Mouse (Mus musculus): ENCODE data around the gene Ppt2. TPM values are rescaled to one million over a fixed set of nuclear protein-coding genes. Genes with fewer than 3 reads are reported as not detected.

The Ppt2 gene
- polyA plus RNA-seq, 1 experiment from 2014 or later = 23.8 TPM

DNA sequence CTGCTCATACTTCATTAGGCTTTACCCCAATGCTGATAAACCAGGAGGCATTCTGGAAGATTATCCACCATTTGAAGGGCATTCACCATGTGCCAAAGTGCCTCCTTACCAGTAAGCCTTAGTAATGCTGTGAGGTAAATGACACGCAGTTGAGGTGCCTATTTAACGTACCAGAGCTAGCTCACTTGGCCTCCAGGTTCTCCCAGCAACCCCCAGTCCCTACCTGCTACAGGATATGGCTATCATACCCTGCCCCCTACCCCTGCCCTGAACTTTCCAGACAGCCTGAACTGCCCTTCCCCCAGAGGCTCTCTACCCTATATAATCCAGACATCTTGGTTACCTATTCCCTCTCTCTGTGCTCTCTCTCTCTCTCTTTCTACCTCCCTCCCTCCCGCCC, 39.5 kb downstream of the Ppt2 start:
- H3K4me3 ChIP-seq = no peak overlapping the region
- no peak overlapping the region for H3K4me2 ChIP-seq (replicated peaks)
- H3K27me3 ChIP-seq = no peaks in the 10 kb centered on the region
- ATAC-seq (ENCODE audit: low FRiP score, low read depth) = no peak
- H3K27ac ChIP-seq (replicated peaks) = no peak overlapping the region
- WGBS = 73% methylated on average over 3 of the region's 3 CpGs
- H3K9ac ChIP-seq (replicated peaks) = no peak overlapping the region
- H3K9me3 ChIP-seq = no peaks in the 10 kb centered on the region
- no peaks in the 10 kb centered on the region for H3K36me3 ChIP-seq
- H3K4me1 ChIP-seq = peaks cover 63% of the 10 kb centered on the region

DNA sequence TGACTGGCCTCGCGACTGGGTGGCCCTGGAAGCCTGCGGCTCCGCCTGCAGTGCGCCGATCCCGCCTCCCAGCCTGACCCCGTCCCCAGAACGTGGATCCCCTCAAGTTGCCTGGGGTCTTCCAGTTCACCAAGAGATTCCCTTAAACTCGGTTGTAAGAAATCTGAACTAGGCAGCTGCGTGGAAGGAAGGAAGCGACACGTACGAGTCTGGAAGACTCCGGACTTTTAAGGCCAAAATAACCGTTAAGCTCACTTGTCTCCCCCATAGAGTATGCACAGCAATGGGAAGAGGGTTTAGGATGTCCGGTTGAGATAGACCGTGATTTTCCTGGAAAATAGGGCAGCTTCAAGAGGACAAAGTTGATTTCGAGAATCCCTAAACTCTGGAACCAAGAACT, 40.5 kb downstream of the Ppt2 start:
- Histone ChIP-seq H3K4me1 (peaks cover 54% of the 10 kb centered on the region), H3K4me2 (replicated peaks) (peak overlapping the region; percentile 72), H3K36me3 (no peaks in the 10 kb centered on the region), H3K9ac (replicated peaks) (peak overlapping the region; percentile 87), H3K27me3 (no peaks in the 10 kb centered on the region), H3K4me3 (peak overlapping the region; percentile 77), H3K9me3 (no peaks in the 10 kb centered on the region), H3K27ac (replicated peaks) (peak overlapping the region; percentile 99)
- WGBS = 5% methylated on average over 19 of the region's 19 CpGs
- ATAC-seq (ENCODE audit: low FRiP score, low read depth) = no peak

DNA sequence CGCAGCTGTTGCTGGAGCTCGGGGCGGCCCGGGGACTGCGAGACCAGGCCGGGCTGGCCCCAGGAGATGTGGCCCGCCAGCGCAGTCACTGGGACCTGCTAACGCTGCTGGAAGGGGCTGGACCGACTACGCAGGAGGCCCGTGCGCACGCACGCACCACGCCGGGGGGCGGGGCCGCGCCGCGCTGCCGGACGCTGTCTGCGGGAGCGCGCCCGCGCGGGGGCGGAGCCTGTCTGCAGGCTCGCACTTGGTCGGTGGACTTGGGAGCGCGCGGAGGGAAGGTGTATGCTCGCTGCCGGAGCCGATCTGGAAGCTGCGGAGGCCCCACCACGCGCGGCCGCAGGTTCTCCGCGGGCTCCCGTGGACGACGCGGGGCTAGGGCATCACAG, 40.9 kb downstream of the Ppt2 start:
- Histone ChIP-seq H3K4me1 (peaks cover 51% of the 10 kb centered on the region), H3K36me3 (no peaks in the 10 kb centered on the region), H3K9me3 (no peaks in the 10 kb centered on the region), H3K4me2 (replicated peaks) (peak overlapping the region; percentile 72), H3K27me3 (no peaks in the 10 kb centered on the region), H3K27ac (replicated peaks) (peak overlapping the region; percentile 99), H3K9ac (replicated peaks) (peak overlapping the region; percentile 87), H3K4me3 (peak overlapping the region; percentile 77)
- ATAC-seq (ENCODE audit: low FRiP score, low read depth) = peak; percentile 83
- WGBS = 1% methylated on average over 46 of the region's 50 CpGs

- Histone ChIP-seq H3K9me3 (no peaks in the 10 kb centered on the region), H3K36me3 (no peaks in the 10 kb centered on the region), H3K4me3 (peak overlapping the region; percentile 77), H3K9ac (replicated peaks) (peak overlapping the region; percentile 87), H3K27me3 (no peaks in the 10 kb centered on the region), H3K4me1 (peaks cover 51% of the 10 kb centered on the region), H3K27ac (replicated peaks) (peak overlapping the region; percentile 99), H3K4me2 (replicated peaks) (peak overlapping the region; percentile 72)
- ATAC-seq (ENCODE audit: low FRiP score, low read depth) = peak; percentile 81
- under 1% methylated on average over 38 of the region's 38 CpGs for WGBS
Observed at GRCm38 (mm10) chr17:34586796-34587422, 41.4 kb downstream of the Ppt2 start.

DNA sequence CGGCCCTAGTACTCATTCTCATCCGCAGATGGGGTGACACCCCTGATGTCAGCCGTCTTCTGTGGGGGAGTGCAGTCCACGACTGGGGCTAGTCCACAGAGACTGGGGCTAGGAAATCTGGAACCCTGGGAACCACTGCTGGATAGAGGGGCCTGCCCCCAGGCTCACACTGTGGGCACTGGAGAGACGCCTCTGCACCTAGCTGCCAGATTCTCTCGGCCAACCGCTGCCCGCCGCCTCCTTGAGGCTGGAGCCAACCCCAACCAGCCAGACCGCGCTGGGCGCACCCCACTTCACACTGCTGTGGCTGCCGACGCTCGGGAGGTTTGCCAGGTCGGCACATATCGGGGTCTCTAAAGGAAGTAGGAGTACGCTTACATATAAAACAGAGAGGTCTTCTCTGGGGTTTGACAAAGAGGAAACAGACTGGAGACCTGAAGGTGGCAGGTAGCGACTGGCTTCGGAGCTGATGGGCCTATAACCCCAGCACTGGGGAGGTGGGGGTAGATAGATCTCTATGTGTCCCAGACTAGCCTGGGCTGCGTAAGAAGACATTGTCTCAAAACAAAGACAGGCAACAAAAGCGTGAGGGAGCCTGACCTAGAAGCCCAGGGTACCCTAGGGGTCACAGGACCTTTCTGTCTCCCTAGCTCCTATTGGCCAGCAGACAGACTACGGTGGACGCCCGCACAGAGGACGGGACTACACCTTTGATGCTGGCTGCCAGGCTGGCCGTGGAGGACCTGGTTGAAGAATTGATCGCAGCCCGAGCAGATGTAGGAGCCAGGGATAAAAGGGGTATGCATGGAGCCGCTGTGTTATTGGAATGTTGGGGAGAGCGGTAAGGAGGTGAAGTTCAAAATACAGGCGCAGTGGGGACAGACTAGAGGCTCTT, 42.2 kb downstream of the Ppt2 start:
- Histone ChIP-seq H3K4me1 (peaks cover 45% of the 10 kb centered on the region), H3K27ac (replicated peaks) (peak overlapping the region; percentile 99), H3K27me3 (no peaks in the 10 kb centered on the region), H3K4me2 (replicated peaks) (peak overlapping the region; percentile 72), H3K9ac (replicated peaks) (peak overlapping the region; percentile 87), H3K9me3 (no peaks in the 10 kb centered on the region), H3K4me3 (peak overlapping the region; percentile 77), H3K36me3 (no peaks in the 10 kb centered on the region)
- WGBS = 15% methylated on average over 32 of the region's 32 CpGs
- peak; percentile 36 for ATAC-seq (ENCODE audit: low FRiP score, low read depth)

- peak overlapping the region; percentile 87; the same call in 1 of the 2 replicates for H3K9ac ChIP-seq (replicated peaks)
- no peak for ATAC-seq (ENCODE audit: low FRiP score, low read depth)
- no peak overlapping the region for H3K4me3 ChIP-seq
- peaks cover 35% of the 10 kb centered on the region for H3K4me1 ChIP-seq
- H3K36me3 ChIP-seq = no peaks in the 10 kb centered on the region
- no peaks in the 10 kb centered on the region for H3K9me3 ChIP-seq
- H3K27me3 ChIP-seq = no peaks in the 10 kb centered on the region
- WGBS = 88% methylated on average over 8 of the region's 8 CpGs
- no peak overlapping the region; the same call in 1 of the 2 replicates for H3K27ac ChIP-seq (replicated peaks)
- no peak overlapping the region for H3K4me2 ChIP-seq (replicated peaks)
Observed at GRCm38 (mm10) chr17:34585121-34585520, 43.2 kb downstream of the Ppt2 start.

- Histone ChIP-seq H3K27me3 (no peaks in the 10 kb centered on the region), H3K9me3 (no peaks in the 10 kb centered on the region), H3K4me3 (no peak overlapping the region), H3K36me3 (no peaks in the 10 kb centered on the region), H3K27ac (replicated peaks) (0 out of 2 replicates have a peak overlapping the region, but pooled peaks have one; percentile 6), H3K9ac (replicated peaks) (no peak overlapping the region), H3K4me2 (replicated peaks) (no peak overlapping the region), H3K4me1 (peaks cover 22% of the 10 kb centered on the region)
- ATAC-seq (ENCODE audit: low FRiP score, low read depth) = no peak
- 83% methylated on average over 8 of the region's 8 CpGs for whole genome bisulfite sequencing
Observed at GRCm38 (mm10) chr17:34583819-34584218, 44.5 kb downstream of the Ppt2 start.

GRCm38 (mm10) chr17:34583397-34583796, 44.9 kb downstream of the Ppt2 start:
- peaks cover 17% of the 10 kb centered on the region for H3K4me1 ChIP-seq
- H3K27me3 ChIP-seq = no peaks in the 10 kb centered on the region
- 0 out of 2 replicates have a peak overlapping the region, but pooled peaks have one; percentile 6 for H3K27ac ChIP-seq (replicated peaks)
- H3K9me3 ChIP-seq = no peaks in the 10 kb centered on the region
- no peaks in the 10 kb centered on the region for H3K36me3 ChIP-seq
- no peak for ATAC-seq (ENCODE audit: low FRiP score, low read depth)
- 64% methylated on average over 7 of the region's 7 CpGs for WGBS
- no peak overlapping the region for H3K4me3 ChIP-seq
- no peak overlapping the region for H3K4me2 ChIP-seq (replicated peaks)
- no peak overlapping the region for H3K9ac ChIP-seq (replicated peaks)

GRCm38 (mm10) chr17:34582528-34582927, 45.8 kb downstream of the Ppt2 start:
- no peak overlapping the region for H3K9ac ChIP-seq (replicated peaks)
- no peaks in the 10 kb centered on the region for H3K9me3 ChIP-seq
- no peak for ATAC-seq (ENCODE audit: low FRiP score, low read depth)
- H3K36me3 ChIP-seq = no peaks in the 10 kb centered on the region
- no peaks in the 10 kb centered on the region for H3K27me3 ChIP-seq
- no peak overlapping the region for H3K4me2 ChIP-seq (replicated peaks)
- no peak overlapping the region for H3K27ac ChIP-seq (replicated peaks)
- H3K4me3 ChIP-seq = no peak overlapping the region
- WGBS = 82% methylated on average over 12 of the region's 12 CpGs
- peaks cover 12% of the 10 kb centered on the region for H3K4me1 ChIP-seq

- 83% methylated on average over 3 of the region's 3 CpGs for WGBS
- H3K4me2 ChIP-seq (replicated peaks) = no peak overlapping the region
- no peaks in the 10 kb centered on the region for H3K9me3 ChIP-seq
- no peak for ATAC-seq (ENCODE audit: low FRiP score, low read depth)
- H3K27me3 ChIP-seq = no peaks in the 10 kb centered on the region
- H3K9ac ChIP-seq (replicated peaks) = no peak overlapping the region
- H3K4me1 ChIP-seq = no peaks in the 10 kb centered on the region
- H3K36me3 ChIP-seq = no peaks in the 10 kb centered on the region
- H3K27ac ChIP-seq (replicated peaks) = no peak overlapping the region
- no peak overlapping the region for H3K4me3 ChIP-seq
Observed at GRCm38 (mm10) chr17:34578070-34578469, 50.2 kb downstream of the Ppt2 start.

DNA sequence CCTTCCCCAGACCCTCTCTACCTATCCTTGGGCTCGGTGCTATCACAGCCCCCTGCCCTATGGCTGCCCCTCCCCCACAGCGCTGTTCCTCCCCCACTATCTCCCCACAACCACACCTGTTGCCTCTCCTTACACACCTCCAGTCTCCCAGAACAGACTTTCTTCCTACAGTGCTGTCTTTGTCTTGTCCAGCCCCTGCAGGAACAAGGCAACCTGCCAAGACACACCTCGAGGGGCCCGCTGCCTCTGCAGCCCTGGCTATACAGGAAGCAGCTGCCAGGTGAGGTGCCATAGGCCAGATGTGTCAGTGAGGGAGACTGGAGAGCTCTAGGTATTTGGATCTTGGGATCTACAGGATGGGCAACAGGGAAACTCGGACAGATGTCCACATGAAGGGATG, 51.7 kb downstream of the Ppt2 start:
- no peaks in the 10 kb centered on the region for H3K4me1 ChIP-seq
- ATAC-seq (ENCODE audit: low FRiP score, low read depth) = no peak
- no peak overlapping the region for H3K4me3 ChIP-seq
- 80% methylated on average over 5 of the region's 5 CpGs for WGBS
- no peaks in the 10 kb centered on the region for H3K27me3 ChIP-seq
- no peaks in the 10 kb centered on the region for H3K9me3 ChIP-seq
- no peaks in the 10 kb centered on the region for H3K36me3 ChIP-seq
- no peak overlapping the region for H3K27ac ChIP-seq (replicated peaks)
- H3K4me2 ChIP-seq (replicated peaks) = no peak overlapping the region
- H3K9ac ChIP-seq (replicated peaks) = no peak overlapping the region

DNA sequence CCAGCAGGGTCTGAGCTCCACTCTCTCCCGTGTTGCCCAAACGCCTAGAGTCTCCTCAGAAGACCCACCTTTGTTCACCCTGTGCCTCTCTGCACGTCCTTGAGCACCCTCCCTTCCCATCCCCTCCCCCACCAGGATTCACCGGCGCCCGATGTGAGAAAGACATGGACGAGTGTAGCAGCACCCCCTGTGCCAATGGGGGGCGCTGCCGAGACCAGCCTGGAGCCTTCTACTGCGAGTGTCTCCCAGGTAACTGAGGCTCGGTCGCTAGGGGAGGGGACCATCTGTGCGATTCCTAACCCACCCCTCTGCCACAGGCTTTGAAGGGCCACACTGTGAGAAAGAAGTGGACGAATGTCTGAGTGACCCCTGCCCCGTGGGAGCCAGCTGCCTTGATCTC, 55.9 kb downstream of the Ppt2 start:
- H3K36me3 ChIP-seq = no peaks in the 10 kb centered on the region
- H3K27me3 ChIP-seq = no peaks in the 10 kb centered on the region; the same call in 1 of the 2 replicates
- no peak overlapping the region for H3K4me3 ChIP-seq
- H3K9me3 ChIP-seq = no peaks in the 10 kb centered on the region
- no peaks in the 10 kb centered on the region for H3K4me1 ChIP-seq
- H3K4me2 ChIP-seq (replicated peaks) = no peak overlapping the region
- 11% methylated on average over 15 of the region's 15 CpGs for WGBS
- no peak overlapping the region for H3K27ac ChIP-seq (replicated peaks)
- H3K9ac ChIP-seq (replicated peaks) = no peak overlapping the region
- no peak for ATAC-seq (ENCODE audit: low FRiP score, low read depth)

All from midbrain, embryonic 12.5 days (tissue).